Mouse (Mus musculus) E14TG2a.4 (cell line): ENCODE measurements around the gene Scnn1a.

ENCODE experiments used
- CTCF ChIP-seq: conservative IDR thresholded peaks from 2 replicates; pipeline ENCODE4 v1.5.1; 2014; ENCODE audit warnings: low read length
- NANOG ChIP-seq: IDR thresholded peaks from 2 replicates; pipeline ENCODE4 v1.6.1; 2014; ENCODE audit warnings: borderline replicate concordance, low read length, mixed read lengths
- POU5F1 ChIP-seq: IDR thresholded peaks from 2 replicates; pipeline ENCODE4 v1.6.1; 2014; ENCODE audit warnings: low read length, borderline replicate concordance

- TF ChIP-seq CTCF (no peak), NANOG (no peak), POU5F1 (no peak)
Measured at GRCm38 (mm10) chr6:125330626-125331326, 10.3 kb downstream of the Scnn1a start.
